Mouse (Mus musculus) C2C12 (cell line): ENCODE measurements around the gene Plekhm2.

Experiments used
- CEBPB ChIP-seq: IDR thresholded peaks from one replicate; pipeline ENCODE4 v1.6.1; 2011; ENCODE audit warnings: low read depth, mild to moderate bottlenecking, control low read depth, moderate library complexity
- CTCF ChIP-seq: IDR thresholded peaks from one replicate; pipeline ENCODE4 v1.5.1; 2011; ENCODE audit not compliant: control insufficient read depth, insufficient read depth, insufficient read length
- MAX ChIP-seq: IDR thresholded peaks from one replicate; pipeline ENCODE4 v1.6.1; 2011; ENCODE audit warnings: mild to moderate bottlenecking, control low read depth
- USF1 ChIP-seq: IDR thresholded peaks from one replicate; pipeline ENCODE4 v1.6.1; 2011; ENCODE audit warnings: low read depth, mild to moderate bottlenecking, control low read depth, moderate library complexity

DNA sequence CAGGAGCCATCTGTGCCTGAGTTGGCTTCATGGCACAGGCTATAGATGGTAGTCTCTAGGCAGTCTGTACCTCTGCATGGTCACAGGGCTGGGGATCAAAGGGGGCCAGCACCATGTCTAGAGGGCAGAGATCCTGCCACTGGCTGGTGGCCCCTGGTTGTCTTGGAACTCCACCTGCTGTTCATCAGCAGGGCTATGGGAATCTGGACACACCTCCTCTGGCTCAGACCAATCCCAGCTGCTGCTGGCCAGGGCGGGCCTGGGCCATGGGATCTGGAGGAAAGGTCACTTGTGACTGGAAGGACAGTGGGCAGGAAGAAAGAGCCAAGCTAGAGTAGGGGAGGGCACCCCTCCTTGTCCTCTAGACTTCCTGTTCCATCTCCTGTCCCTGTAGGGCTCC is 41.0 kb downstream of the Plekhm2 start, which contains the start of gene Slc25a34:
- TF ChIP-seq CTCF = no peak
- no peak for TF ChIP-seq CEBPB
- no peak for TF ChIP-seq MAX
- TF ChIP-seq USF1 = no peak
